Comparison of ENCODE assay signal across 11 mouse cellular contexts in the genomic region with DNA sequence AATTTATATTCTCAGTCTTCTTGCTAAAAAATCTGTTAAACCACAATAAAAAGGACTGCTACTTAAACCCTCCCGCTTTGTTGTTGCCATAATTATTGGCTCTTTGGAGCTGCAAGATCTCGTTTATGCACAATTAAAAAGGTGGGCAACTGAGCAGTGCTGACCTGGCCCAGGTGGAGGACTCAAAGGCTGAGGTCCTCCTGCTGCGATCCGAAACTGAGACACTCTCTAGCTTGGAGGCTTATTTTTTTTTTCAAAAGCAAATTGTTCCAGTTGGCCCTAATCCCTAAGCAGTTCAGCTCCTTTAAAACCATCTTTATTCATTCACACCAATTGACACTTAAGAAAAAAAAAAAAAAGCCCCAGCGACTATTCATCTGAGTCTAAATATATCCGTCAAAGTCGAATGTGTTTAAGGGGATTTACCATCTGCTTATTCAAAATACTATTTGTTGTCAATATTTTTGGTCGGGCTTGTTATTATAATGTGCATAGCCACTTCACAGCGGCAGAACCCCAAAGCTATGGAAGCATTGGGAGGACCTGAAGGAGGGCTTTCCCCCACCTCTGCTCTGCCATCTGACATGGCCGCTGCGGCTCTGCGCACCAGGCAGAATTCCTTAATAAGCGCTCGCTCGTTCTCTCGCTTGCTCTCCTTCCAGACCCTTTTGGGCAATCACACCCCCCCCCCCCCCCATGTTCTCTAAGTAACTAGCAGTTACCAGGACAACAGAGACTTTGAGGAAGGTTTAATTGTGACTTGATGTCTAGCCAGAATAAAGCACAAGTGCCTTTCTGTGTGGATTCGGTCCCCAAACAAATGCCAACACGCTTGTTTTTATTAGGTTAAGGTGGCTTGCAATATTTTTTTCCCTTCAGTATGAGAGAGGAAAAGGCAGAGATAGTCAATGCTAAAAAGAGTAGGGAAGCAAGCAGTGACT.
DNase-seq lines count a peak whose midpoint lies in the region; ATAC-seq and TF ChIP-seq lines count a peak whose summit lies in the region.
"Had no signal": no experiment of that assay in that cellular context is flagged by ENCODE, and none has a peak within 500 bp of the region (broad histone marks: within the 10 kb centered on the region; RNA-seq: fewer than 3 reads in every experiment).

No protein-coding gene starts in this region.

- H3K4me2 ChIP-seq in embryonic facial prominence, embryonic 15.5 days (replicated peaks) = no peak overlapping the region
- H3K4me2 ChIP-seq in hindbrain, postnatal 0 days (ENCODE audit: low read depth, low read length) = peak overlapping the region; percentile 40
- H3K4me2 ChIP-seq: liver, embryonic 11.5 days had no signal

- H3K9me3 ChIP-seq in embryonic facial prominence, embryonic 15.5 days (replicated peaks) = no peaks in the 10 kb centered on the region
- H3K9me3 ChIP-seq in hindbrain, postnatal 0 days (ENCODE audit: low read length) = 0 out of 2 replicates have a peak, but pooled peaks cover 3% of the 10 kb centered on the region

- WGBS in embryonic facial prominence, embryonic 15.5 days = 41% methylated on average over 18 of the region's 18 CpGs
- 14% methylated on average over 18 of the region's 18 CpGs for WGBS in hindbrain, postnatal 0 days
- WGBS in olfactory bulb, adult 2 months = 12% methylated on average over 18 of the region's 18 CpGs

- no peak for TF ChIP-seq CTCF in hindbrain, postnatal 0 days (IDR thresholded peaks at IDR 0.05; ENCODE audit: low read depth)
- no peak for TF ChIP-seq CTCF in olfactory bulb, adult 2 months (IDR thresholded peaks at IDR 0.05; ENCODE audit: insufficient read depth, low read depth, low read length)

- no peak overlapping the region for H3K9ac ChIP-seq in embryonic facial prominence, embryonic 15.5 days
- no peak overlapping the region for H3K9ac ChIP-seq in hindbrain, postnatal 0 days (replicated peaks; ENCODE audit: low read length)

- peak; percentile 25 for DNase-seq in left cerebral cortex, postnatal 4 days
- DNase-seq in left cerebral cortex, adult 11 months (ENCODE audit: low spot score) = no peak
- peak; percentile 60 for DNase-seq in hindbrain, postnatal 0 days (ENCODE audit: low spot score)
- DNase-seq in heart, postnatal 10 days = no peak
- DNase-seq in B cell, adult 2 months = no peak
- no peak for DNase-seq in lung, postnatal 4 days
- DNase-seq: adrenal gland, postnatal 10 days had no signal

- H3K4me3 ChIP-seq in embryonic facial prominence, embryonic 15.5 days (replicated peaks) = no peak overlapping the region
- no peak overlapping the region; the same call in 1 of the 2 replicates for H3K4me3 ChIP-seq in hindbrain, postnatal 0 days (ENCODE audit: low read length)
- peak overlapping the region; percentile 3; the same call in 1 of the 2 replicates for H3K4me3 ChIP-seq in olfactory bulb, adult 2 months (ENCODE audit: insufficient read depth, low read depth, low read length)

- intact Hi-C loops in left cerebral cortex, postnatal 4 days (cut with DNase I) = no loop called here
- intact Hi-C loops in heart, postnatal 10 days (cut with DNase I) = no loop called here

- 0 out of 2 replicates have a peak, but pooled peaks cover 7% of the 10 kb centered on the region for H3K36me3 ChIP-seq in embryonic facial prominence, embryonic 15.5 days
- H3K36me3 ChIP-seq in hindbrain, postnatal 0 days (ENCODE audit: insufficient read depth, low read length) = no peaks in the 10 kb centered on the region

- no peak for TF ChIP-seq POLR2A in olfactory bulb, adult 2 months (IDR thresholded peaks at IDR 0.05; ENCODE audit: insufficient read depth, low read depth, low read length)

- H3K27ac ChIP-seq in embryonic facial prominence, embryonic 15.5 days (replicated peaks) = 0 out of 2 replicates have a peak overlapping the region, but pooled peaks have one; percentile 3
- H3K27ac ChIP-seq in hindbrain, postnatal 0 days = peak overlapping the region; percentile 36
- H3K27ac ChIP-seq in olfactory bulb, adult 2 months (ENCODE audit: insufficient read depth, low read depth, low read length) = peak overlapping the region; percentile 20; the same call in 1 of the 2 replicates

- H3K27me3 ChIP-seq in embryonic facial prominence, embryonic 15.5 days = no peaks in the 10 kb centered on the region
- no peaks in the 10 kb centered on the region for H3K27me3 ChIP-seq in hindbrain, postnatal 0 days (ENCODE audit: insufficient read depth, low read length)

- ATAC-seq in embryonic facial prominence, embryonic 15.5 days (ENCODE audit: insufficient number of reproducible peaks, low FRiP score, low TSS enrichment, low read depth) = no peak
- peak; percentile 53; the same call in 1 of the 2 replicates for ATAC-seq in hindbrain, postnatal 0 days
- ATAC-seq: inflammation-experienced regulatory T-cells, adult 6 months had no signal

- H3K4me1 ChIP-seq in embryonic facial prominence, embryonic 15.5 days = peaks cover 13% of the 10 kb centered on the region
- H3K4me1 ChIP-seq in hindbrain, postnatal 0 days (ENCODE audit: insufficient read depth, low read length) = peaks cover 4% of the 10 kb centered on the region; the same call in 1 of the 2 replicates
- H3K4me1 ChIP-seq in olfactory bulb, adult 2 months (ENCODE audit: control insufficient read depth, insufficient read depth, low read length) = peaks cover 7% of the 10 kb centered on the region; the same call in 1 of the 2 replicates

Comparison
In these comparisons a context has a peak if more than half of its experiments do, and no peak if none do; other contexts are left out.
1. DNase-seq: peak in left cerebral cortex, postnatal 4 days (single experiment) and hindbrain, postnatal 0 days (single experiment); none in left cerebral cortex, adult 11 months (single experiment), heart, postnatal 10 days (0 of 2), B cell, adult 2 months (0 of 2) and lung, postnatal 4 days (0 of 2).
2. Peak in every context shown above with its lines, with median percentiles within 50 percentile points of each other: H3K27ac ChIP-seq.